Comparison of ENCODE assay signal across 8 mouse cellular contexts in genomic region chr8:81341191-81341590, GRCm38 (mm10). TPM values are rescaled to one million over a fixed set of nuclear protein-coding genes. Genes with fewer than 3 reads are reported as not detected.
DNase-seq lines count a peak whose midpoint lies in the region; ATAC-seq and TF ChIP-seq lines count a peak whose summit lies in the region.

No protein-coding gene starts in this region.

- H3K4me3 ChIP-seq in lung, embryonic 14.5 days (ENCODE audit: low read depth, low read length) = peak overlapping the region; percentile 56
- H3K4me3 ChIP-seq in forebrain, postnatal 0 days (ENCODE audit: low read depth, low read length) = peak overlapping the region; percentile 64
- peak overlapping the region; percentile 57; the same call in 1 of the 2 replicates for H3K4me3 ChIP-seq in limb, embryonic 14.5 days (replicated peaks; ENCODE audit: low read length)
- H3K4me3 ChIP-seq in stomach, embryonic 14.5 days (ENCODE audit: low read depth, low read length) = 0 out of 2 replicates have a peak overlapping the region, but pooled peaks have one; percentile 60

- H3K9ac ChIP-seq in lung, embryonic 14.5 days = no peak overlapping the region
- peak overlapping the region; percentile 58; the same call in 1 of the 2 replicates for H3K9ac ChIP-seq in forebrain, postnatal 0 days
- H3K9ac ChIP-seq in limb, embryonic 14.5 days (ENCODE audit: low read depth, low read length, severe bottlenecking) = no peak overlapping the region
- no peak overlapping the region for H3K9ac ChIP-seq in stomach, embryonic 14.5 days (replicated peaks; ENCODE audit: low read depth, low read length)

- DNase-seq in lung, embryonic 14.5 days = no peak
- no peak for DNase-seq in lung, postnatal 14 days
- DNase-seq in forebrain, postnatal 0 days = no peak
- no peak for DNase-seq in limb, embryonic 14.5 days (ENCODE audit: low spot score)
- DNase-seq in gastrocnemius, postnatal 25 days = no peak
- DNase-seq in frontal cortex, postnatal 36 days (ENCODE audit: low spot score in 2 of 2) = no peak
- no peak for DNase-seq in urinary bladder, postnatal 25 days (ENCODE audit: low spot score)

- TF ChIP-seq CTCF in lung, embryonic 14.5 days (IDR thresholded peaks at IDR 0.05; ENCODE audit: low read depth) = no peak
- TF ChIP-seq CTCF in forebrain, postnatal 0 days (IDR thresholded peaks at IDR 0.05; ENCODE audit: low read depth) = no peak

- H3K27ac ChIP-seq in lung, embryonic 14.5 days (ENCODE audit: low read depth) = no peak overlapping the region
- H3K27ac ChIP-seq in forebrain, postnatal 0 days (ENCODE audit: low read depth, low read length) = no peak overlapping the region
- no peak overlapping the region for H3K27ac ChIP-seq in limb, embryonic 14.5 days (replicated peaks; ENCODE audit: low read depth, low read length)
- no peak overlapping the region for H3K27ac ChIP-seq in stomach, embryonic 14.5 days (ENCODE audit: low read length)

- H3K27me3 ChIP-seq in lung, embryonic 14.5 days (ENCODE audit: insufficient read depth, low read length) = peaks cover 7% of the 10 kb centered on the region; the same call in 1 of the 2 replicates
- H3K27me3 ChIP-seq in forebrain, postnatal 0 days (ENCODE audit: insufficient read depth, low read length) = no peaks in the 10 kb centered on the region
- peaks cover 4% of the 10 kb centered on the region; the same call in 1 of the 2 replicates for H3K27me3 ChIP-seq in limb, embryonic 14.5 days (ENCODE audit: control insufficient read depth, insufficient read depth, low read length)
- H3K27me3 ChIP-seq in stomach, embryonic 14.5 days (ENCODE audit: control insufficient read depth, insufficient read depth, low read length) = no peaks in the 10 kb centered on the region

- WGBS in lung, embryonic 14.5 days = 45% methylated on average over 5 of the region's 5 CpGs
- 47% methylated on average over 5 of the region's 5 CpGs for WGBS in forebrain, postnatal 0 days
- WGBS in limb, embryonic 14.5 days = 52% methylated on average over 5 of the region's 5 CpGs
- WGBS in stomach, embryonic 14.5 days = 42% methylated on average over 5 of the region's 5 CpGs

- peak overlapping the region; percentile 93 for H3K4me2 ChIP-seq in lung, embryonic 14.5 days
- peak overlapping the region; percentile 75 for H3K4me2 ChIP-seq in forebrain, postnatal 0 days (ENCODE audit: low read depth)
- H3K4me2 ChIP-seq in limb, embryonic 14.5 days (replicated peaks; ENCODE audit: low read depth, low read length, severe bottlenecking) = peak overlapping the region; percentile 94; the same call in 1 of the 2 replicates
- H3K4me2 ChIP-seq in stomach, embryonic 14.5 days (replicated peaks; ENCODE audit: low read depth, low read length) = peak overlapping the region; percentile 85

- no peaks in the 10 kb centered on the region for H3K4me1 ChIP-seq in lung, embryonic 14.5 days (ENCODE audit: insufficient read depth)
- 0 out of 2 replicates have a peak, but pooled peaks cover 5% of the 10 kb centered on the region for H3K4me1 ChIP-seq in forebrain, postnatal 0 days (ENCODE audit: insufficient read depth)
- 0 out of 2 replicates have a peak, but pooled peaks cover 5% of the 10 kb centered on the region for H3K4me1 ChIP-seq in limb, embryonic 14.5 days (ENCODE audit: control insufficient read depth, insufficient read depth, low read length)
- no peaks in the 10 kb centered on the region for H3K4me1 ChIP-seq in stomach, embryonic 14.5 days (ENCODE audit: control insufficient read depth, insufficient read depth, low read length)

- no peaks in the 10 kb centered on the region for H3K9me3 ChIP-seq in lung, embryonic 14.5 days (ENCODE audit: low read depth, low read length)
- H3K9me3 ChIP-seq in forebrain, postnatal 0 days (ENCODE audit: low read length) = 0 out of 2 replicates have a peak, but pooled peaks cover 7% of the 10 kb centered on the region
- no peaks in the 10 kb centered on the region for H3K9me3 ChIP-seq in limb, embryonic 14.5 days (ENCODE audit: control insufficient read depth, low read length)
- no peaks in the 10 kb centered on the region for H3K9me3 ChIP-seq in stomach, embryonic 14.5 days (ENCODE audit: control insufficient read depth, low read depth, low read length)

- no peak for TF ChIP-seq POLR2A in limb, embryonic 14.5 days (IDR thresholded peaks at IDR 0.05; ENCODE audit: borderline replicate concordance, extremely low read depth, insufficient read depth, insufficient read length)

- H3K36me3 ChIP-seq in lung, embryonic 14.5 days (ENCODE audit: insufficient read depth) = no peaks in the 10 kb centered on the region
- no peaks in the 10 kb centered on the region for H3K36me3 ChIP-seq in forebrain, postnatal 0 days (ENCODE audit: insufficient read depth)
- H3K36me3 ChIP-seq in limb, embryonic 14.5 days (ENCODE audit: control insufficient read depth, insufficient read depth, low read length) = no peaks in the 10 kb centered on the region
- H3K36me3 ChIP-seq in stomach, embryonic 14.5 days (ENCODE audit: control insufficient read depth, insufficient read depth, low read length) = no peaks in the 10 kb centered on the region

- no peak for ATAC-seq in lung, embryonic 14.5 days (ENCODE audit: insufficient read depth)
- peak; percentile 10; the same call in 1 of the 2 replicates for ATAC-seq in forebrain, postnatal 0 days
- ATAC-seq in limb, embryonic 14.5 days (ENCODE audit: low FRiP score, low read depth) = no peak
- peak; percentile 3; the same call in 1 of the 2 replicates for ATAC-seq in stomach, embryonic 14.5 days (ENCODE audit: insufficient number of reproducible peaks, insufficient read depth, low FRiP score, low read depth)

RNA-seq across cellular contexts. Expression of gene Inpp4b, which starts 1.2 kb away (rescaled TPM):
- 6.3 and 7.4 TPM in 2 replicates for polyA plus RNA-seq in lung, embryonic 14.5 days (2014; fragmentation: Nextera tagmentation; extraction: Ambion mirVana)
- 8.1 and 10.6 TPM in 2 replicates for total RNA-seq in forebrain, postnatal 0 days (2014; rRNA removed)
- polyA plus RNA-seq in forebrain, postnatal 0 days (2015; fragmentation: Nextera tagmentation; extraction: Ambion mirVana) = 4.0 and 6.7 TPM in 2 replicates
- polyA plus RNA-seq in limb, embryonic 14.5 days (2012; rRNA removed) = 2.8 and 3.4 TPM in 2 replicates
- 14.0 and 14.2 TPM in 2 replicates for polyA plus RNA-seq in limb, embryonic 14.5 days (2014; fragmentation: Nextera tagmentation; extraction: Ambion mirVana)
- 5.2 and 7.8 TPM in 2 replicates for polyA plus RNA-seq in stomach, embryonic 14.5 days (2014; fragmentation: Nextera tagmentation; extraction: Ambion mirVana)
- 10 to 100 TPM; 18.6 to 20.3 TPM for total RNA-seq in gastrocnemius, postnatal 25 days (2021)

Comparison
In these comparisons a context has a peak if more than half of its experiments do, and no peak if none do; other contexts are left out.
1. ATAC-seq: peak in forebrain, postnatal 0 days (single experiment) and stomach, embryonic 14.5 days (single experiment); none in lung, embryonic 14.5 days (single experiment) and limb, embryonic 14.5 days (single experiment).
2. Peak in every context shown above with its lines, with median percentiles within 50 percentile points of each other: H3K4me2 ChIP-seq and H3K4me3 ChIP-seq.